Mouse (Mus musculus): ENCODE data around the gene Mrpl49.
A peak's percentile ranks its signal among the peaks of the same experiment; 100 is the strongest.
"Not testable (repeated sequence)": the region's sequence is repeated elsewhere in the genome, so short reads cannot be mapped to it uniquely, and the experiment has no call there.

Gene Mrpl49

GRCm38 (mm10) chr19:6067011-6067723 is 9.6 kb upstream of the Mrpl49 start:
- DNase-seq = peak; percentile 85 to 94

GRCm38 (mm10) chr19:6066571-6066970 is 9.0 kb upstream of the Mrpl49 start:
- no peak for DNase-seq

GRCm38 (mm10) chr19:6063081-6063480 is 5.5 kb upstream of the Mrpl49 start:
- no peak for DNase-seq

DNA sequence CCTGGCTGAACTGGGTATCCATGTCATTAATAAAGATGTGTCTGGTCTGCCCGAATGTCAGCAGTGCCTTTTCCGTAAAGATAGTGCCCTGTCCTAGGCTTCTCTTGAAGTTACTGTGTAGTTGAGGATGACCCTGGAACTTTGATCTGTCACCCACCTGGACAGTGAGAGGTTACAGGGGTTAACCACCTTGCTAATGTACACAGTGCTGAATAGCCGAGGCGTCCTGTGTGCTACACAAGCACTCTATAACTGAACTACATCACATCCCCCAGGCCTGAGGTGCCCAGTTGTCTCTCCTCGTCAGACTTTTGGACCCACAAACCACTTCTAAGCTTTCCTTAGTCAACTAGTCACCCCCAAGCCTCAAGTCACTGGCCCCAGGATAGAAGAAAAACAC is 4.8 kb upstream of the Mrpl49 start:
- DNase-seq = no peak

- peak in 1 of 2 experiments; percentile 70 for DNase-seq
These were observed 4.2 kb upstream of the Mrpl49 start for GRCm38 (mm10) chr19:6061641-6062302.

DNA sequence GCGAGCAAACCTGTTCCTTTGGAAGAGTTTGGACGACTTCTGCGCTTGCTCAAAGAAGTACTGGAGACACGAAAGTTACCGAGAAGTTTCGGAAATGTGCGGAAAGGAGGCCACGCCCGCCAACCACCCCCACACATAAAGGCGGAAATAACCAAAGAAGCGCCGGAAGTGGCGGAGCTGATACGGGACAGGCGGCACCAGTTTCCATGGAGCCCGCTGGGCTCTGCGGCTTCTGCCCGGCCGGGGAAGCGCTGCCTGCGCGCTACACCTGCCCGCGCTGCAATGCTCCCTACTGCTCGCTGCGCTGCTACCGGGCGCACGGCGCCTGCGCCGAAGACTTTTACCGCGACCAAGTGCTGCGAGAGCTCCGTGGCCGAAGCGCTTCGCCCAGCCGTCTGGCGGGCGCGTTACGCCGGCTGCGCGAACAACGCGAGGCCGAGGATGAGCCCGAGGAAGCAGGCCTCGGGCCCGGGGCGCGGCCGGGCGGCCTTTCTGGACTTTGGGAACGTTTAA is 3.5 kb upstream of the Mrpl49 start, which contains the start of gene Znhit2:
TSS of gene Znhit2 (plus strand) at position 172 of the 513 bp plus-strand sequence.
- peak; percentile 96 to 97 for DNase-seq

DNA sequence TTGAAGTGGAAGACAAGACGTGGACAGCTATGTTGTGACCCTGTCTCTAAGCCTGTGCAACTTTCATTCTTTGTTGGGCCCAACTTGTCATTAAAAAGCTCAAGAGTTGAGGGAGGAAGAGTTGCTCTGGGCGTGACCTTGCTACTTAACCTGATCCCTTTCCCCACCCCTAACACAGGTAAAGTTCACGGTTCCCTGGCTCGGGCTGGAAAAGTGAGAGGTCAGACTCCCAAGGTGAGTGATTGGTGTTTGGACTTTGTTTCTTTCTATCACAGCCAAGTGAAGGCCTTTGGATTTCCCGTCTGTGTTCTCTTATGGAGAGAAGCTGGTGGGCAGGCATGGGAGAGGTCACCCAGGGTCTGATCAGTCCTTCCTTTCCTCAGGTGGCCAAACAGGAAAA is 1.4 kb upstream of the Mrpl49 start:
- DNase-seq = peak in 1 of 2 experiments; percentile 34

DNA sequence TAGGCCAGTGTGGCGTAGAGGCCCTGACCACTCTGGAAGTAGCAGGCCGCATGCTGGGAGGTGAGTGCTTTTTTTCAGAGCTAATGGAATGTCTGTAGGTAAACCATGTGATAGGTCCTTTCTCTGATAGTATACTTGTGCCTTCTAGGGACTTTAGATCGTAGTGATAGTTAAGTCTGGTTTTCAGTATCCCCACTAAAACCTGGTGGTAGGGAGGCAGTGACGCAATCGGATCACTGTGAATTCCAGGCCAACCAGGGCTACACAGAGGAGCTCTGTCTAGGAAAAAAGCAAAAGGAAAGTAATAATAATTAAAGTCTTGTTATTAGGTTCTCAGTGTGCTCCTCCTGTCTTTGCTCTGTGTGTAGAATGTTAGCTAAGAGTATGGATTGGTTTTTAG is 928 bp upstream of the Mrpl49 start:
- no peak for DNase-seq

GRCm38 (mm10) chr19:6056696-6057095 is 889 bp downstream of the Mrpl49 start:
- no peak for DNase-seq

DNA sequence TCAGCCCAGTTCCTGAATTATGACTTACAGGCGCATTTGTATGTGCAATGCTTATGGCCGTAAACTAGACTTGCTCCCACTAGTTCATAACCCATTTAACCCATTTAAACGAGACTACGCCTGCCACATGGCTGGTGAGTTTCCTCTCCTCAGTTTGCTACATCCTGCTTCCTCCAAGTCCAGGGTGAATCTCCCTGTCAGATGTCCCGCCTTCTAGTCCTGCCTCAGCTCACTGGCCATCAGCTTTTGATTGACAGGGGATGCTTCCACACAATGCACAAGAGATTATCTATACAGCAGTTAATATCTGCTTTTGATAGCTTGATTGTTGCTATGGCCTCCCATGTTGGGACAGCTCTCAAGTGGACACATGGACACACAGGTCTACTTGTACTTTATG is 3.3 kb downstream of the Mrpl49 start:
- DNase-seq = no peak

DNA sequence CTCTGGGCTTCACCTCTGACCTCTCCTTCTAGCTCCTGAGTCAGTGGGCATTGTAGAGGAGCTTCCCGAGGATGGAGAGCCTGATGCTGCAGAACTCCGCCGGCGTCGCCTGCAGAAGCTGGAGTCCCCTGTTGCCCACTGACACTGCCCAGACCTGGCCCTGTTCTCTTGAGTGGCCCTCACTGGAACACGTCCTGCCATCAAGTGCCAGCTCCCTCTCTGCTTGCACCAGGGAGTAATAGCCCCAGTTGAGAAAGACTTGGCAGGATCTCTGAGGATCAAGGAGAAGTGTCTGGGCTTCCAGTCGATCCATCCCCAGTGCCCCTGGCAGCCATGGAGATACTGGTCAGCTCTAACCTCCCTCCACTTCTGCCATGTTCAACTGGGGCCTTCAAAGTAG is 5.1 kb downstream of the Mrpl49 start:
- DNase-seq = no peak

DNA sequence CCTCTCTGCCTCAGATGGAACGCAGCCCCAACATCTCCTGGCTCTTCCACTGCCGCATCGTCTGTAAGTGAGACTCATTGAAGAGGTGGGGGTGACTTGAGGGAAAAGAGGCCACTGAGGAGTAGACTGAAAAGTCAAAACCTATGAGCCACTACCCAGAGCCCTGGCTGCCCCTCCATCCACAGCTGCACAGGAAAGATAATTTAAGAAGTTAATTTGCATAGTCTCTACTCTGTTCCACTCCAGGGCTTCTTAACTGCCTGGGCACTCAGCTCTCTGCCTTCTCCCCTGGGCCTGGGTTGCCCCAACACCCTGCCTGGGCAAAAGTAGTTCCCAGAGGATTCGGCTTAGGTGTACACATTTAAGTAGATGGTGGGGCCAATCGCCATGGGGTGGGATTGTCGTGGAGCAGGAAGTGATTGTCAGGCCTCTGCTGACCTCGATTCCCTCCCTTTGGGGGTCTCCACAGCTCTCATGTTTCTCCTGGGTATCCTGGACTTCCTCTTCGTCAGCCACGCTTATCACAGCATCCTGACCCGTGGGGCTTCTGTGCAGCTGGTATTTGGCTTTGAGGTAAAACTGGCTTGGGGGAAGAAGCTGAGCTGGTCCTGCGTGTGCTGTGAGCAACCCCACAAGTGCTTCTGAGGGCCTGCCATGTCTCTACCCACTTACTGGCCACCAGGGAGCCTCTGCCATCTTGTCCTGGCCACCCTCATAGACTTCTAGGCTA is 8.7 kb downstream of the Mrpl49 start:
- no peak for DNase-seq

DNA sequence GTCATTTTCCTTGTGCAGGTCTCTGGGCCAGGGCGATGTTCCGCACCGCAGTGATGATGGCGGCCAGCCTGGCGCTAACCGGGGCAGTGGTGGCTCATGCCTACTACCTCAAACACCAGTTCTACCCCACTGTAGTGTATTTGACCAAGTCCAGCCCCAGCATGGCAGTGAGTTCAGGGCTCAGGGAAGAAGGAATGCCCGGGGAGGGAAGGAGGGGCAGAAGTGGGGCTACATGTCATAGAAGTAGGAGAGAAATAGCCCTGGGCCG is 9.8 kb downstream of the Mrpl49 start:
- DNase-seq = no peak

GRCm38 (mm10) chr19:6047154-6047898 is 10.3 kb downstream of the Mrpl49 start:
- no peak for DNase-seq

DNA sequence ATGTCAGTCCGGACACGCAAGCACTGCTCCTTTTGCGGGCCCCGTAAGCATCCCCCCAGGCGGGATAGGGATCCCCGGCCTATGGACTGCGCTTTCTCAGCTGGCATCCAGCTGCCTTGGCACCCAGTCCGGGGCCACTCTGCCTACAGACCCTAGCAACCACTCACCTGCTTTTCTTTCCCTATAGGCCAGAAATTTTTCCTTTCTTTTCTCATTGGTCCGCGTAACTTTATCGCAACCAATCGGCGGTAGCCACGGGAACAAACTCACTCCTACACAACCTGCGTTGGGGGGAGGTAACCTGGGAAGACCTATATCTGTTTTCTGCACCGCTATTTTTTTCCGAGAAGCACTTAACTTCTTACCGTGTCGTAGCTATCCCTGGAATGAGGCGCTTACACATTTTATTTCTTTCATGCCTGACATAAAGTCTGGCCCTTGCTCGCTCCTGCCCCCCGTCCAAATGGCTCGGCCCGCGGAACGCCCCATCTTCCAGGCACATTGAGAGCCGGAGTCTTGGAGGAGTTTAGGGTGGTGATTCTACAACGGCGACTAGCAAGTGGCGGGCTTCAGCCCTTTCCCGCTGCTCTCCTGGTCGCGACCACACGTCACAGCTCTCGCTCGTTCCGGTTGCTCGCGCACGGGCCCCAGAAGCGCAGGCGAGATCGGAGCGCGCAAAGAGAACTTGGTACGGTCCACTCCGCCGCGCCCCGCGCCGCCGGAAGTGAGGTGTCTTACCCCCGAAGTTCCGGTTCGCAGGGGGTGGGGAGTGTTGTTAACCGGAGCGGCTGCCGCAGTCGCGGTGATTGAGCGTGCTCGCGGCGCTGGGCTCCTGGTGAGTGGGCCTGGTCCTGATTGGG is 11.1 kb downstream of the Mrpl49 start, which contains the start of gene Syvn1:
TSS of gene Syvn1 (plus strand) at position 283 of the 860 bp plus-strand sequence.
- DNase-seq = peak; percentile 94 to 96

DNA sequence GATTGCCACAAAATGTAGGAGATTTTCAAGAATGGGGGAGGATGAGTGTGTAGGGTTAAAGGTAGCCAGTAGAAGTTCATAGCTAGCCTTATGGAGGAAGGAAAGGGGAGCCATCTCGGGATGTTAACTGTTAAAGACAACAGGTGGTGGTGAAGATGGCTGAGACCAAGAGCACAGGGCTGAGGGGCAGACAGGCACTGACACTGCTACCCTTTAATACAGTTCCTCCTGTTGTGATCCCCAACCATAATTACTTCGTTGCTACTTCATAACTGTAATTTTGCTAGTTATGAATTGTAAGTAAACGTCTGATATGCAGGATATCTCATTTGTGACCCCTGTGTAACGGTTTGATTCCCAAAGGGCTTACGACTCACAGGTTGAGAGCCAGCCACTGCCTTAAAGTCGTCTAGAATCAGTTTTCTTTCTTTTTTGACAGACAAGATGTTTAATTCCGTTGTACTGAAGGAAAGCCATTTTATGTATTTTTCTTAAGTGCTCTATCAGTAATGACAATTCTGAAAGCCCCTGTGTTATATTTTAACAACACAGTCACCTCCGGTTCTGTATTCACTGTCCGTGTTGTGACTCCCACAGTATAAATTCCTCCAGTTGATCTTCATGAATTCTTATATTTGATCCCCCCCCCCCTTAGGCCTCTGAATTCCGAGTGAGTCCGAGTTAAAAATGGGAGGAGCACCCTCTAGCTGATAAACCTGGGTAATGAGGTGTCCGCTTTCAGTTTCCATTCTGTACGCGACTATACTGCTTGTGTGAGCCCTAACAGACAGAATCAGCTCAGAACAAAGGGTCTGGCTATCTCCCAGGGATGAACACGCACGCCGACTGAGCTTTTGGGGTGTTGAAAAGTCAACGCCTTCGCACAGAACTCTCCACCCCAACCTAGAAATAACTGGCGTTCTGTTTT is 12.0 kb downstream of the Mrpl49 start:
- no peak for DNase-seq

GRCm38 (mm10) chr19:6044102-6044501 is 13.5 kb downstream of the Mrpl49 start:
- not testable (repeated sequence) for DNase-seq

DNA sequence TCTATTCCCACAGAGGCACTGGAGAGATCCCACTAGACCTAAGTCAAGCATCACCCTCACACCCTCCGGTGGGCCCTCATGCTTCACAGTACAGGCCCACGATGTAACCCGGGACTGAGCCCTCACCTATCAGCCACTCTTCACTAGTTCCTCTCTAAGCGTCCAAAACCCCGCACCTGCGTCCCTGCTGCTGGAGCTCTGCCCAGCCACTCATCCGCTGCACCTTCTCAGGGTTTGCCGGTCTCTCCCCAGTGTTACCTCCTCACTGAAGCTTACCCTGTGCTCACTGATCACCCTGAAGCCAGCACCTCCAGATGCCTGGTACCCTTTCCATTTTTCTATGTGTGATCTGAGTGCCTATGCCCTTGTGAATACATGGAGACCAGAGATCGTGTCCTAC is 15.3 kb downstream of the Mrpl49 start:
- DNase-seq = no peak

DNA sequence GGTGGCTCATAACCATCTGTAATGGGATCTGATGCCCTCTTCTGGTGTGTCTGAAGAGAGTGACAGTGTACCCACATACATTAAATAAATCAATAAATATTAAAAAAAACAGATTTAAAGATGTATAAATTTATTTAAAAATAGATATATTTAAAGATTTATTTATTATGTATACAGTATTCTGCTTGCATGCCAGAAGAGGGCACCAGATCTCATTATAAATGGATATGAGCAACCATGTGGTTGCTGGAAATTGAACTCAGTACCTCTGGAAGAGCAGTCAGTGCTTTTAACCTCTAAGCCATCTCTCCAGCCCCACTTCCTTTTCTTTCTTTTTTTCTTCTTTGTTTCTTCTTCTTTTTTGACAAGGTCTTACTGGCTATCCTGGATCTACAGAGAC is 17.6 kb downstream of the Mrpl49 start:
- DNase-seq = no peak

DNA sequence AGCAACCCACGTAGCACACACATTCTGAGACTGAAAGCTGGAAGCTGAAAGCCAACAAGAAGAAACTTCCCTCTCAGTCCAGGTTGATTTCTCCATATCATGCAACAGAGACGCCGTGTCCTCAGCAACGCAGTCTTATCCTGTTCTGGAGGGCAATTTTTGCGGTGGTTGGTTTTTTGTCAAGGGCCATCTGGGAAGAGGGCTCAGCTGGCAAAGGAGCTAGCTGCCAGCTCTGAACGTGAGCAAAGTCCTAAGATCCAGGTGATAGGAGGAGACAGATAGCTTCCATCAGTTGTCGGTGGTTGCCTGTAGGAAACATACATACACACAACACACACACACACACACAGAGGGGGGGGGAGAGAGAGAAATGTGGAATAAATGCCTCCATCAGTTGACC is 19.3 kb downstream of the Mrpl49 start:
- no peak for DNase-seq

GRCm38 (mm10) chr19:6037695-6038094 is 19.9 kb downstream of the Mrpl49 start:
- no peak for DNase-seq
